ENCODE assay signal across 18 mouse cellular contexts in the genomic region with DNA sequence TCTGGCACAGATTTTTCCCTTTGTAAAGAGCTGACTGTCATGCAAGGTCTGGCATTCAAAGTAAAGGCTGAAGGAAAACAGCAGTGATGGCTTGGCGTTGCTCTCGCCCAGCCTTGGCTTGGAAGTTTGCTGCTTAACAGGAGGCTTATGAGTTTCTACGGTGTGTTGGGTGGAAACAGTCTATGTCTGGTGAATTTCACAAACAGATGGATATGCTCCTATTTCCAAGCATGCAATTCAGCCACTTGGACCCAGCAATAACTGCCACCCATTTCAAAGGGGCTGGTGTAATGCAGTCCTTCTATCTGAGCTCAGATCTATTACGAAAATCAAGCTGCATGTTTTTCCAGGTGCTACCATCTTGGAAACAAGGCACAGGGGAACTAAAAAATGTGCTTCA.
DNase-seq lines count a peak whose midpoint lies in the region; ATAC-seq and TF ChIP-seq lines count a peak whose summit lies in the region.
"Had no signal": no experiment of that assay in that cellular context is flagged by ENCODE, and none has a peak within 500 bp of the region (broad histone marks: within the 10 kb centered on the region; RNA-seq: fewer than 3 reads in every experiment).

No protein-coding gene starts in this region.

- intact Hi-C loops in heart, postnatal 36 days (cut with DNase I) = no loop called here

- H3K9me3 ChIP-seq in forebrain, postnatal 0 days (ENCODE audit: low read length) = no peaks in the 10 kb centered on the region
- no peaks in the 10 kb centered on the region for H3K9me3 ChIP-seq in forebrain, embryonic 16.5 days (ENCODE audit: control insufficient read depth, low read length)
- no peaks in the 10 kb centered on the region for H3K9me3 ChIP-seq in heart, embryonic 12.5 days (replicated peaks)
- no peaks in the 10 kb centered on the region for H3K9me3 ChIP-seq in embryonic facial prominence, embryonic 14.5 days (ENCODE audit: control insufficient read depth, low read length)
- H3K9me3 ChIP-seq in limb, embryonic 13.5 days = no peaks in the 10 kb centered on the region
- H3K9me3 ChIP-seq: embryonic facial prominence, embryonic 15.5 days; forebrain, embryonic 12.5 days; heart, embryonic 10.5 days; hindbrain, embryonic 13.5 days had no signal

- no peak overlapping the region for H3K4me2 ChIP-seq in forebrain, postnatal 0 days (ENCODE audit: low read depth)
- no peak overlapping the region for H3K4me2 ChIP-seq in forebrain, embryonic 16.5 days (ENCODE audit: low read length)
- no peak overlapping the region for H3K4me2 ChIP-seq in heart, embryonic 12.5 days
- no peak overlapping the region for H3K4me2 ChIP-seq in embryonic facial prominence, embryonic 14.5 days (ENCODE audit: low read depth, low read length)
- H3K4me2 ChIP-seq in limb, embryonic 13.5 days (replicated peaks) = 0 out of 2 replicates have a peak overlapping the region, but pooled peaks have one; percentile 2
- H3K4me2 ChIP-seq: embryonic facial prominence, embryonic 15.5 days; forebrain, embryonic 12.5 days; hindbrain, embryonic 13.5 days had no signal

- H3K27me3 ChIP-seq in forebrain, postnatal 0 days (ENCODE audit: insufficient read depth, low read length) = no peaks in the 10 kb centered on the region
- no peaks in the 10 kb centered on the region for H3K27me3 ChIP-seq in forebrain, embryonic 16.5 days (replicated peaks; ENCODE audit: control insufficient read depth, insufficient read depth, low read length)
- H3K27me3 ChIP-seq in heart, embryonic 12.5 days (replicated peaks) = no peaks in the 10 kb centered on the region
- H3K27me3 ChIP-seq in embryonic facial prominence, embryonic 14.5 days (replicated peaks; ENCODE audit: control insufficient read depth, insufficient read depth, low read length) = no peaks in the 10 kb centered on the region
- no peaks in the 10 kb centered on the region for H3K27me3 ChIP-seq in limb, embryonic 13.5 days
- H3K27me3 ChIP-seq: embryonic facial prominence, embryonic 15.5 days; forebrain, embryonic 12.5 days; hindbrain, embryonic 13.5 days had no signal

- WGBS in forebrain, postnatal 0 days = 64% methylated on average over 4 of the region's 4 CpGs
- WGBS in forebrain, embryonic 16.5 days = 83% methylated on average over 4 of the region's 4 CpGs
- 80% methylated on average over 4 of the region's 4 CpGs for WGBS in heart, embryonic 12.5 days
- 80% methylated on average over 4 of the region's 4 CpGs for WGBS in embryonic facial prominence, embryonic 14.5 days
- 45% methylated on average over 4 of the region's 4 CpGs for WGBS in limb, embryonic 13.5 days

- H3K4me1 ChIP-seq in forebrain, postnatal 0 days (ENCODE audit: insufficient read depth) = no peaks in the 10 kb centered on the region
- no peaks in the 10 kb centered on the region for H3K4me1 ChIP-seq in forebrain, embryonic 16.5 days (replicated peaks; ENCODE audit: control insufficient read depth, insufficient read depth, low read length)
- no peaks in the 10 kb centered on the region for H3K4me1 ChIP-seq in heart, embryonic 12.5 days (replicated peaks)
- no peaks in the 10 kb centered on the region for H3K4me1 ChIP-seq in embryonic facial prominence, embryonic 14.5 days (ENCODE audit: control insufficient read depth, insufficient read depth, low read length)
- H3K4me1 ChIP-seq in limb, embryonic 13.5 days = peaks cover 4% of the 10 kb centered on the region; the same call in 1 of the 2 replicates
- H3K4me1 ChIP-seq: embryonic facial prominence, embryonic 15.5 days; forebrain, embryonic 12.5 days; heart, embryonic 10.5 days; hindbrain, embryonic 13.5 days had no signal

- no peak for TF ChIP-seq CTCF in forebrain, postnatal 0 days (IDR thresholded peaks at IDR 0.05; ENCODE audit: low read depth)

- H3K27ac ChIP-seq in forebrain, postnatal 0 days (ENCODE audit: low read depth, low read length) = no peak overlapping the region
- H3K27ac ChIP-seq in forebrain, embryonic 16.5 days (ENCODE audit: low read length) = no peak overlapping the region
- H3K27ac ChIP-seq in heart, embryonic 12.5 days (ENCODE audit: poor library complexity, severe bottlenecking) = no peak overlapping the region
- H3K27ac ChIP-seq in embryonic facial prominence, embryonic 14.5 days (replicated peaks; ENCODE audit: low read depth, low read length) = no peak overlapping the region
- 0 out of 2 replicates have a peak overlapping the region, but pooled peaks have one; percentile 11 for H3K27ac ChIP-seq in limb, embryonic 13.5 days
- H3K27ac ChIP-seq: embryonic facial prominence, embryonic 15.5 days; forebrain, embryonic 12.5 days; heart, embryonic 10.5 days; hindbrain, embryonic 13.5 days; hindbrain, postnatal 0 days had no signal

- no peak overlapping the region for H3K4me3 ChIP-seq in forebrain, postnatal 0 days (ENCODE audit: low read depth, low read length)
- no peak overlapping the region for H3K4me3 ChIP-seq in forebrain, embryonic 16.5 days (replicated peaks; ENCODE audit: low read length)
- no peak overlapping the region for H3K4me3 ChIP-seq in heart, embryonic 12.5 days
- H3K4me3 ChIP-seq in embryonic facial prominence, embryonic 14.5 days (ENCODE audit: low read depth, low read length) = no peak overlapping the region
- no peak overlapping the region for H3K4me3 ChIP-seq in limb, embryonic 13.5 days
- H3K4me3 ChIP-seq: embryonic facial prominence, embryonic 15.5 days; forebrain, embryonic 12.5 days; heart, embryonic 10.5 days; hindbrain, embryonic 13.5 days had no signal

- ATAC-seq in forebrain, postnatal 0 days = peak; percentile 78
- ATAC-seq in forebrain, embryonic 16.5 days = no peak
- no peak for ATAC-seq in heart, embryonic 12.5 days (ENCODE audit: insufficient number of reproducible peaks, low FRiP score)
- no peak for ATAC-seq in embryonic facial prominence, embryonic 14.5 days (ENCODE audit: low read depth)
- ATAC-seq in limb, embryonic 13.5 days (ENCODE audit: low FRiP score, low read depth) = peak; percentile 81
- ATAC-seq: hindbrain, postnatal 0 days had no signal

- DNase-seq in forebrain, postnatal 0 days = peak; percentile 25
- peak; percentile 6 to 25 for DNase-seq in heart, postnatal 36 days
- peak; percentile 12 for DNase-seq in embryonic facial prominence, embryonic 14.5 days (ENCODE audit: low spot score)
- no peak for DNase-seq in cerebellum, postnatal 36 days
- DNase-seq: adrenal gland, postnatal 10 days; cerebellum, adult 11 months; cerebellum, adult 8-10 months; cerebellum, postnatal 14 days; gastrocnemius, postnatal 10 days; kidney, adult 11 months had no signal

- no peaks in the 10 kb centered on the region for H3K36me3 ChIP-seq in forebrain, postnatal 0 days (ENCODE audit: insufficient read depth)
- no peaks in the 10 kb centered on the region for H3K36me3 ChIP-seq in forebrain, embryonic 16.5 days (ENCODE audit: control insufficient read depth, insufficient read depth)
- H3K36me3 ChIP-seq in heart, embryonic 12.5 days = no peaks in the 10 kb centered on the region
- no peaks in the 10 kb centered on the region for H3K36me3 ChIP-seq in embryonic facial prominence, embryonic 14.5 days (ENCODE audit: control insufficient read depth, insufficient read depth, low read length)
- H3K36me3 ChIP-seq in limb, embryonic 13.5 days = no peaks in the 10 kb centered on the region
- H3K36me3 ChIP-seq: embryonic facial prominence, embryonic 15.5 days; forebrain, embryonic 12.5 days; heart, embryonic 10.5 days; hindbrain, embryonic 13.5 days had no signal

- no peak overlapping the region for H3K9ac ChIP-seq in forebrain, postnatal 0 days
- no peak overlapping the region for H3K9ac ChIP-seq in forebrain, embryonic 16.5 days (replicated peaks; ENCODE audit: low read depth, low read length)
- H3K9ac ChIP-seq in heart, embryonic 12.5 days = no peak overlapping the region
- H3K9ac ChIP-seq in embryonic facial prominence, embryonic 14.5 days (ENCODE audit: low read depth, low read length) = no peak overlapping the region
- H3K9ac ChIP-seq in limb, embryonic 13.5 days = no peak overlapping the region
- H3K9ac ChIP-seq: embryonic facial prominence, embryonic 15.5 days; forebrain, embryonic 12.5 days; hindbrain, embryonic 13.5 days had no signal

Comparison
In these comparisons a context has a peak if more than half of its experiments do, and no peak if none do; other contexts are left out.
1. ATAC-seq: peak in forebrain, postnatal 0 days (single experiment) and limb, embryonic 13.5 days (single experiment); none in forebrain, embryonic 16.5 days (single experiment), heart, embryonic 12.5 days (single experiment) and embryonic facial prominence, embryonic 14.5 days (single experiment).
2. DNase-seq: peak in forebrain, postnatal 0 days (single experiment), heart, postnatal 36 days (2 of 2) and embryonic facial prominence, embryonic 14.5 days (single experiment); none in cerebellum, postnatal 36 days (0 of 2).